Mouse (Mus musculus): Measurements from ENCODE around the gene Ifnar2.
"Not testable (repeated sequence)": the region's sequence is repeated elsewhere in the genome, so short reads cannot be mapped to it uniquely, and the experiment has no call there.

Gene Ifnar2

GRCm38 (mm10) chr16:91426586-91426985 lies 54.0 kb downstream of the Ifnar2 start:
- DNase-seq (ENCODE audit: low read depth, low spot score) = no peak

DNA sequence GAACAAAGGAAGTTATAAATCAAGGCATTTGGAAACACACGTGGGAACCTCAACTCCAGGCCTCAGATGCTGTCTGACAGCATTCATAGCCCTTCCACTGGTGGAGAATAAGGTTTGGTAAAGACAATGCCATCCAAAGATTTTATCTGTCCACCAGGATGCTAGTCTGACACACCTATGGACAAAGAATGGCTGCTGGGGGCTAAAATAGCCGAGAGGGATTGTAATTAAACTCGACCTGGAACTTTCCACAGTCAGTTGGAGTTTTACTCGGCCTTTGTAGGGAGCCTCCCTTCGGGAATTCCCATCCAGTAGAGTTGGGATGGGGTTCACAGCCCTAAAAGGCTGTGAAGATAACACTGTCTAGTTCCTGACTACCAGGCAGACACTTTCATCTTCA lies 54.9 kb downstream of the Ifnar2 start:
- no peak for DNase-seq (ENCODE audit: low read depth, low spot score)

- no peak for DNase-seq (ENCODE audit: low read depth, low spot score)
These were observed 55.8 kb downstream of the Ifnar2 start for GRCm38 (mm10) chr16:91428259-91428865.

GRCm38 (mm10) chr16:91432720-91433328 lies 60.2 kb downstream of the Ifnar2 start:
- DNase-seq (ENCODE audit: low read depth, low spot score) = no peak

- DNase-seq (ENCODE audit: low read depth, low spot score) = no peak
These were observed 60.8 kb downstream of the Ifnar2 start for GRCm38 (mm10) chr16:91433329-91433933.

GRCm38 (mm10) chr16:91434119-91434518 lies 61.5 kb downstream of the Ifnar2 start:
- no peak for DNase-seq (ENCODE audit: low read depth, low spot score)

DNA sequence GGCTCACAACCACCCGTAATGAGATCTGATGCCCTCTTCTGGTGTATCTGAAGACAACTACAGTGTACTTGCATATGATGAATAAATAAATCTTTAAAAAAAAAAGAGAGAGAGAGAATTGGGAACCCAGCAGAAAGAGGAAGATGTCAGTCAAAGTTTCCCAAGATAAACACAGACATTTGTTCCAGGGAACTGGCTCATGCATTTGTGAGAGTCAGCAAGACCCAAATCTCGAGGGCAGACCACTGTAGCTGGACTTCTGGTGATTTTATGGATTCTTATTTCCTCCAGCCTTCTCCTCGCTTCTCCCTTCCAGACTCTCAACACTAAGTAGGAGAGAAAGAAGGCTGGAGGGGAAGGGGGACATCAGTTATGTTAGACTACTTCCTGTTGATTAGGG lies 65.5 kb downstream of the Ifnar2 start:
- no peak for DNase-seq (ENCODE audit: low read depth, low spot score)

DNA sequence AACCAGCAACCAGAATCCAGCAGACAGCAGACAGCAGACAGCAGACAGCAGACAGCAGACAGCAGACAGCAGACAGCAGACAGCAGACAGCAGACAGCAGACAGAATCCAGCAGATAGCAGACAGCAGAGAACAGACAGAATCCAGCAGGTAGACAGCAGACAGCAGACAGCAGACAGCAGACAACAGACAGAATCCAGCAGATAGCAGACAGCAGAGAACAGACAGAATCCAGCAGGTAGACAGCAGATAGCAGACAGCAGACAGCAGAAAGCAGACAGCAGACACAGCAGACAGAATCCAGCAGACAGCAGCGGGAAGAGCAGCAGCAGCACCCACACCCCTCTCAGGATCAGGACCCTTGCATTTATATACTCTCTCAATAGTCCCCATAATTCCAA lies 66.0 kb downstream of the Ifnar2 start:
- not testable (repeated sequence) for DNase-seq (ENCODE audit: low read depth, low spot score)

- no peak for DNase-seq (ENCODE audit: low read depth, low spot score)
These were observed 68.8 kb downstream of the Ifnar2 start for GRCm38 (mm10) chr16:91441366-91441765.

DNA sequence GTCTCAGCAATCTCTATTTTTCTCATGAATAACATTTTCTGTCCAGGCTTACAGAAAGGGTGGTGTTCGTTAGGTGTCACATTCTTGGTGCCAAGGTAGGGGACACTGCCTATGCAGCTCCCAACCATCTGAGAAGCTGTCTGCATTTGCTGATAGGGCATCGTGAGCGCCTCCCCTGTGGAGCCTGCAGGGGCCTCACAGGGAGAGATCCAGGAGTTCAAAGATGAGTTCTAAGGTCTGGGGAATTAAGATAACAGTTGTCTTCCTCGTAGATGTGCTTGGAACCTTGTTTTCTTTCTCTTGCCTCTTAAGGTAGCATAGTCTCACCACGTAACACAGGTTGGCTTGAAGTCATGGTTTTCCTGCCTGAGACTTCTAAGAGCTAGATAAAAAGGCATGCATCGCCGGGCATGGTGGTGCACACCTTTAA lies 69.2 kb downstream of the Ifnar2 start:
- DNase-seq (ENCODE audit: low read depth, low spot score) = no peak

- no peak for DNase-seq (ENCODE audit: low read depth, low spot score)
These were observed 69.9 kb downstream of the Ifnar2 start for GRCm38 (mm10) chr16:91442446-91442845.

GRCm38 (mm10) chr16:91443211-91443611 lies 70.6 kb downstream of the Ifnar2 start:
- no peak for DNase-seq (ENCODE audit: low read depth, low spot score)

DNA sequence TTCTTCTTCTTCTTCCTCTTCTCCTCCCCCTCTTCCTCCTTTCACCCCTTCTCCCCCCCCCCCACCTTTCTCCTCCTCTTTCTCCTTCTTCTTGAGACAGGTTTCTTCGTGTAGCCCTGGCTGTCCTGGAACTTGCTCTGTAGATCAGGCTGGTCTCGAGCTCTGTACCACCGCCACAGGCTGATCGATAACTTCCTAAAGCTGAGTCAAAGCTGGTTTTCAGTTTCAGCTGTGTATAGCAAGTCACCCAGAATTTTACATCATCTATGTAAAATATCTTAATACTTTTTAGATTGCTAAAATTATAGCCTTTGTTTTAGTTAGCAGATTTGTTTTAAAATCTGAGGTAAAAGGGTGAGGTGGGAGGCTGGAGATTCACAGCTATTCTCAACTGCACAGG lies 72.3 kb downstream of the Ifnar2 start:
- DNase-seq (ENCODE audit: low read depth, low spot score) = no peak

GRCm38 (mm10) chr16:91445566-91445965 lies 73.0 kb downstream of the Ifnar2 start:
- no peak for DNase-seq (ENCODE audit: low read depth, low spot score)

GRCm38 (mm10) chr16:91446778-91447511 lies 74.4 kb downstream of the Ifnar2 start:
- DNase-seq (ENCODE audit: low read depth, low spot score) = no peak

DNA sequence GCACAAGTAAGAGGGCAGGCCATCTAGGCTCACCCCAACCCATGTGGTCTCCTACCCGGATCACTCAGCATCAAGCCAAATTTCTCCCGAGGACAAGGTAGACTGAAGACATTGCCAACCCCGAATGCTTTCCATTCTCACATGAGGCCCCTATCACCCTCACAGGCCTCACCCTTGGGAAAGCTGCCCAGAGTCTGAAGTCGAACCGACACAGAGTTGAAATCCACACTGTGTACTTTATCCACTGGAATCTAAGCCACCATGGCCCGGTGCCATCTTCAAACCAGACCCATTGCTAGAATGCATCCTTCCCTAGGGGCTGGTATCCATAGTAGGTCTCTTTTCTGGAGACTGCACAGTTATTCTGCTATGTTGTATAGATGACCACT lies 74.9 kb downstream of the Ifnar2 start:
- no peak for DNase-seq (ENCODE audit: low read depth, low spot score)

GRCm38 (mm10) chr16:91448088-91448487 lies 75.5 kb downstream of the Ifnar2 start:
- DNase-seq (ENCODE audit: low read depth, low spot score) = no peak

GRCm38 (mm10) chr16:91448895-91449294 lies 76.3 kb downstream of the Ifnar2 start:
- DNase-seq (ENCODE audit: low read depth, low spot score) = no peak

GRCm38 (mm10) chr16:91450137-91451064 lies 77.8 kb downstream of the Ifnar2 start:
- no peak for DNase-seq (ENCODE audit: low read depth, low spot score)

- no peak for DNase-seq (ENCODE audit: low read depth, low spot score)
These were observed 79.4 kb downstream of the Ifnar2 start for GRCm38 (mm10) chr16:91451949-91452348.

GRCm38 (mm10) chr16:91452363-91452896 lies 79.8 kb downstream of the Ifnar2 start:
- DNase-seq (ENCODE audit: low read depth, low spot score) = no peak

Measured in retina, adult 2 months (tissue).